Mouse (Mus musculus): Measurements from ENCODE around the gene Adprh.
"Not testable (repeated sequence)": the region's sequence is repeated elsewhere in the genome, so short reads cannot be mapped to it uniquely, and the experiment has no call there.

The Adprh gene

DNA sequence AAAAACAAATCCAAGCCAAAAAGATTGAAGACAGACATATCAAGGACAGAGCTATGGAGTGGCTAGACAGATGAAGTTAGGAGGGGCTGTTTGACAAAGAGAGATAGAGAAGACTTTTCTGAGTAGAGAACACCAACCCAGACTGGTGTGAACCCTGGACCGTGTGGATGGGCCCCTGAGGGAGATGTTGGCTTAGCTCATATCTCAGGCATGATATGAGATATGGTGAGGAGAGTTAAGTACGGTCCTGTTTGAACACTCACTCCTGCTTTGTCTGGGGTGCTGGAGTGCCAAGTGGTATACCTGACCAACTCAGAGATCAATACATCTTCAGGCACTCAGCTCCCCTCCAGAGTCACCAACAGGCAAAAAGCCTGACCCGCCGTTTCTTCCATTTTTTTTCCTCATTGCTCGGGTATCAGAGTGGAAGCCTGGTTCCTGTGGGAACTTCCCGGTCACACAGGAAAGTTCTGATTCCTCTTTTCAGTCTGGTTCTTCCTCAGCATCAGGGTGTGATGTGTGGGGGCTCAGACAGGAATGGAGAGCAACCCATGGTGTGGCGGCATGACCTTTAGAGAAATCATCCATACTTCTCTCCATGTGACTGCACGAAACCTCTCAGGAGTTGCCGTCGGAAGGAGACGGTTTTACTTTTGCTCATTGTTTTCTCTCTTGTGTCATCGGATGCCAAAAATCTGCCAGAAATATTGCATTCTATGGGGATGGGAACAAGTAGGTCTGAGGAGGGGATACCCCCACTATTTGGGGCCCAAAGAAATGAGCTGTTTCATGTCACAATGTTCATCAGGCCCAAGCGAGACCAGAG lies 14.8 kb upstream of the Adprh start:
- no peak for DNase-seq (ENCODE audit: low spot score in 2 of 2)

GRCm38 (mm10) chr16:38466089-38466488 lies 13.6 kb upstream of the Adprh start:
- DNase-seq (ENCODE audit: low spot score in 2 of 2) = no peak

- no peak for DNase-seq (ENCODE audit: low spot score in 2 of 2)
Measured at GRCm38 (mm10) chr16:38463305-38463704, 10.8 kb upstream of the Adprh start.

DNA sequence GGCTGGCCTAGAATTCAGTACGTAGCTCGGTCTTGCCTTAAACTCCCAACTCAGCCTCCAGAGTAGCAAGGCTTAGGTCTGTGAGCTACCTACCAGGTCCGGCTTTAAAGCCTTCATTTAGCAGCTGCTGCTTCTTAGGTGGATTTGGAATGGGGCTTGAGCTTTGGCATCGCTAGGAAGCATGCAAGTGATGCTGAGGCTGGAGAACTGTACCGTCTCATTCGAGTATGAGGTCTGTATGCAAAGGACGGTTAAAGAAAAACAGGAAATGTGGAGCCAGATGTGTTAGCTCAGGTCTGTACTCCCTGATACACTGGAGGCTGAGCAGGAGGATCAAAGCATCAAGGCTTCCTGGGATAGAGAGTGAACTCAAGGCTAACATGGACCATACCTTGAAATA lies 9.7 kb upstream of the Adprh start:
- no peak for DNase-seq (ENCODE audit: low spot score in 2 of 2)

GRCm38 (mm10) chr16:38461749-38462148 lies 9.2 kb upstream of the Adprh start:
- no peak for DNase-seq (ENCODE audit: low spot score in 2 of 2)

DNA sequence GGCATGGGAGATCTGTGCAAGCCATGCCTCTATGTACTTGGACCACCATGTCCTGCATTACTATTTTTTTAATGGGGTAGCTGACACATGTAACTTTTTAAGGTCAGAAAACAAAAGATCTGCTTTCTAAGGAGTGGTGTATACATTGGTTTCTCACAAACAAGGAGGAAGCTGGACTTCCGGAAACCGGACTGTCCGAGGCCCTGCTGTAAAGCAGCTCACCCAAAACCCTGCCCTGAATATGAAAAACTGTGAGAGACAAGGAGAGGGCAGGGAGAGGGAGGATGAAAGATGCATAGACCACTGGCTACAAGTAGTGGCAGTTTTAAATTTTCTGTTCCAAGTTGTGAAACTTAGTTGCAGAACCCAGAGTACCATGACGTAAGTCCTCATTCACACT lies 7.5 kb upstream of the Adprh start:
- no peak for DNase-seq (ENCODE audit: low spot score in 2 of 2)

DNA sequence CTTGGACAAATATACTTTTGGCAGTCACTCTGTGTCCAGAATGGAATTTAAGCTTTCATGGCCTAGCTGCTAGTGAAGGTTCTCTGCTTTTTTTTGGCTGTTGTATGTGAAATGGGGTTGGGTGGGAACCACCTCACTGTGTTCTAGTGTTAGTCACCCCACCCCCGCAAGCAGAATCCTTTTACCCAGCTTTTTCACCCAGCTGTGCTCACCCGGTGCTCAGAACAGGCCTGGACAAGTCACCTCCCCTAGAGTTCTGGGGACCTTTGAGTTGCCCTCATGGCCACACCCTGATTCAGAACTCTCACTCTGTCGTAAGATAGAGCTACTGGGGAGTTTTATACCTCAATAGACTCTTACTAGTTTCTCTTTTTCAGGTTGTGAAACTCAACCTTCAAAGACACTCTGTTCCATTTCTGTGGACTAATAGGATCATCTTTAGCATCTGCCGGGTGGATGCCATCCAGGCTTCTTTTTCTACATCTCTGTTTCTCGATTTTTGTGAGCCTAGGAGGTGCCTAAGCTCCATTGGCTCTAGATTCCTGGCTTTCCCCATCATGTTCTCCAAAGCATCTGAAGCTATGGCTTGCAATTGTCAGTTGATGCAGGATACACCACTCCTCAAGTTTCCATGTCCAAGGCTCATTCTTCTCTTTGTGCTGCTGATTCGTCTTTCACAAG lies 6.2 kb upstream of the Adprh start:
- no peak for DNase-seq (ENCODE audit: low spot score in 2 of 2)

- DNase-seq (ENCODE audit: low spot score in 2 of 2) = no peak
Measured at GRCm38 (mm10) chr16:38456812-38457567, 4.5 kb upstream of the Adprh start.

- DNase-seq (ENCODE audit: low spot score in 2 of 2) = no peak
Measured at GRCm38 (mm10) chr16:38455511-38456418, 3.3 kb upstream of the Adprh start, which contains the start of gene Cd80. Cd80 (plus strand) TSS chr16:38455561.

- DNase-seq (ENCODE audit: low spot score in 2 of 2) = no peak
Measured at GRCm38 (mm10) chr16:38454533-38455254, 2.2 kb upstream of the Adprh start.

DNA sequence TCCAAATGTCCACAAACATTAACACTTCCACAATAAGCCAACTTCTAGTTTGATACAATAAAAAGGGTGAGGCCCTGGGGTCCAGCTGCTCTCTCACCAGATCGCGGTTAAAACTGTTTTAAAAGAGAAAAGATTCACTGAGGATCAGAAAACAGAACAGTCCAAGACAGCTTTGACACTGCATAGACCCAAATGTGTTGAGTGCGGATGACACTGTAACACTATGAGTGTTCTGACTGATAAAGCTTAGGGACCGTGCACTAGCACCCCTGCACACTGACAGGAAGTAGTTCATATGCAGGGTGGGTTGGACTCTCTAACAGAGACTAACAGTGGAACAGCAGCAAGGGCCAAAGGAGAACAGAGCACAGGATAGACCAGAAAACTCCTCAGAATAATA lies 1.4 kb upstream of the Adprh start:
- DNase-seq (ENCODE audit: low spot score in 2 of 2) = no peak

DNA sequence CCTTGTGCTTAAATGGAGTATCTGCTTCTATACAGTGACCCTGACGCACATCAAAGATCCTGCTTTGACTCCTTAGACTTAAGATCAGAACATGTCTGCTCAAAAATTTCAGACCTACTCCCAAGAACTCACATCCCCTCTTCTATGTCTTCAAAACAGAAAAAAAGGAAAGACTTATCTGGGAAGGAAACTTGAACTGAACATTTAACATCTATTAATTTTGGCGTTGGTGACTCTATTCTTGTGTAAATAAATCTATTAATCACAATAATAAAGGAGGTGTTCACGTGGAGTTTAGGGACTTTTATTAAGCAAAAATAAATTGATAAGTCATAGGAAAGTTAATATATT lies 675 bp upstream of the Adprh start:
- no peak for DNase-seq (ENCODE audit: low spot score in 2 of 2)

DNA sequence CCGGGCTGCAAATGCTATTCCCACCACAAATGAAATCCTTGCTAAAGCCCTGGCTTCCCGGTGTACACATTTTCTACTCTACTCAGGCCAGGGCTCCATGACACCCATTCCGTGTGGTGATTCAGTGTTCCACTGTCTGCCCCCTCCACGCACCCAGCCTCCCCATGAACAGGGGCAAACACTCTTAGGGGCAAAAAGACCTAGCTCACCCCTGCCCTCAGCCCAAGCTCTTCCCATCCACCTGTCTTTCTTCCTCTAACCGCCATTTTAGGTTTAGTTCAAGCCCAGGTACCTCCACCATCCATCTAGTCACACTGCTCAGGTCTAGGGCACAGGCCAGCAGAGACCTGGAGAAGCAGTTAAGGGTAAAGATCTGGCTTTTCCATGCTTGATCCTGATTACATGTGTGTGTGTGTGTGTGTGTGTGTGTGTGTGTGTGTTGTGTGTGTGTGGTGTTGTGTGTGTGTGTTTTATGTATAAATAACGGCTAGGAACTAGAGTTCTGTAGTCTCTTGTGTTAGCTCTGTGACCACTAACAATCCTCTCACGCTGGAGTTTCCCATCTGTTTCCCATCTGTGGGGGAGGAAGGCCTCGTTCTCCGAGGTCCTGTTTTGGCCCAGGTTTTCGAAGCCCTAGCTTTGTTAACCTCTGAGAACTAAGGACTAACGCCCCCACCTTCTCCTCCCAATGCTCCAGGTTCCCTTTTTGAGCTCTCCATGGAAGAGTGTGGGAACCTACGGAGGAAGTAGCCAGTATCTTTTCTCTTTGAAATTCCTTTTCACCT lies 890 bp downstream of the Adprh start:
- DNase-seq (ENCODE audit: low spot score in 2 of 2) = no peak

GRCm38 (mm10) chr16:38450707-38451106 lies 1.8 kb downstream of the Adprh start:
- DNase-seq (ENCODE audit: low spot score in 2 of 2) = no peak

GRCm38 (mm10) chr16:38448458-38448857 lies 4.0 kb downstream of the Adprh start:
- no peak for DNase-seq (ENCODE audit: low spot score in 2 of 2)

DNA sequence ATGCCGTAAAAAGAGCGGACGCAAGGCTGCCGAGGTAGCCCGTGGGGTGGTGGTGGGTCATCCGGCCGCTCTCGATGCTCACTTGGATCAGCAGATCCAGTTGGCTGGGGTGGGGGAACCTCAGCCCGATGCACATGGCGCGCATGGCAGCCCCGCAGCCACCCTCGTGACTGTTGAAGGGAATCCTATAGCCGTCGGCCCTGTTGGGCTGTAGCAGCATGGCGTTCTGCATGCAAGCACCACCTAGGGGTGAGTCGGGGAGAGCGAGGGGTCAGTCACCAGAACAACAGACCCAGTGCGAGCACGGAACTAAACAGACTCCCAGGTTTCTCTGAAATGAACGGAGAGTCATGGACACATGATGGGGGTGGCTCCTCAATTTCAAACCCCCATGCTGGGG lies 5.1 kb downstream of the Adprh start:
- no peak for DNase-seq (ENCODE audit: low spot score in 2 of 2)

GRCm38 (mm10) chr16:38446141-38446540 lies 6.4 kb downstream of the Adprh start:
- not testable (repeated sequence) for DNase-seq (ENCODE audit: low spot score in 2 of 2)

GRCm38 (mm10) chr16:38445576-38445975 lies 6.9 kb downstream of the Adprh start:
- DNase-seq (ENCODE audit: low spot score in 2 of 2) = no peak

- no peak for DNase-seq (ENCODE audit: low spot score in 2 of 2)
Measured at GRCm38 (mm10) chr16:38445046-38445445, 7.5 kb downstream of the Adprh start.

Measured in urinary bladder, postnatal 4 days (tissue).